Mouse (Mus musculus) forebrain, postnatal 0 days (tissue): ENCODE measurements around the gene Mab21l1. TPM values are rescaled to one million over a fixed set of nuclear protein-coding genes. Genes with fewer than 3 reads are reported as not detected.

Source experiments
- ATAC-seq: fragments of 200-750 bp; cut with Nextera tagmentation; 2 replicates; pipeline ENCODE4 v1.8.0; 2017; ENCODE audit warnings: mild to moderate bottlenecking, moderate library complexity
- DNase-seq: peaks from one replicate; pipeline ENCODE4 v3.0.0-alpha.2; 2015
- H3K27ac ChIP-seq: fragments of 300-500 bp; sonication (generic); 2 replicates; pipeline ENCODE4 v1.5.1; 2014; ENCODE audit warnings: low read depth, mild to moderate bottlenecking, antibody characterized with exemption, low read length, moderate library complexity, mixed read lengths
- H3K27me3 ChIP-seq: fragments of 300-500 bp; sonication (generic); 2 replicates; pipeline ENCODE4 v1.6.1; 2014; ENCODE audit warnings: mild to moderate bottlenecking, low read length, mixed read lengths; ENCODE audit not compliant: insufficient read depth
- H3K36me3 ChIP-seq: fragments of 300-500 bp; sonication (generic); 2 replicates; pipeline ENCODE4 v1.6.1; 2014; ENCODE audit warnings: mild to moderate bottlenecking, moderate library complexity; ENCODE audit not compliant: insufficient read depth
- H3K4me1 ChIP-seq: fragments of 300-500 bp; sonication (generic); 2 replicates; pipeline ENCODE4 v1.6.1; 2014; ENCODE audit warnings: antibody characterized with exemption; ENCODE audit not compliant: insufficient read depth
- H3K4me2 ChIP-seq: fragments of 300-500 bp; sonication (generic); 2 replicates; pipeline ENCODE4 v1.6.1; 2014; ENCODE audit warnings: low read depth, mild to moderate bottlenecking, moderate library complexity
- H3K4me3 ChIP-seq: fragments of 300-500 bp; sonication (generic); 2 replicates; pipeline ENCODE4 v1.5.1; 2014; ENCODE audit warnings: low read depth, low read length, mixed read lengths
- H3K9ac ChIP-seq: fragments of 300-500 bp; sonication (generic); 2 replicates; pipeline ENCODE4 v1.6.1; 2014; ENCODE audit warnings: mild to moderate bottlenecking
- H3K9me3 ChIP-seq: fragments of 300-500 bp; sonication (generic); 2 replicates; pipeline ENCODE4 v1.6.1; 2016; ENCODE audit warnings: low read length
- CTCF ChIP-seq: sonication (generic); IDR thresholded peaks from 2 replicates; pipeline ENCODE4 v1.5.1; 2016; ENCODE audit warnings: antibody characterized with exemption, control low read depth, low read depth
- WGBS: fragments of 180-500 bp; shearing (Covaris S2); extraction: QIAGEN DNeasy Blood & Tissue Kit; methylation state at CpG from one replicate; pipeline ENCODE4 v1.1.7; 2014; 5-methylcytosine and 5-hydroxymethylcytosine counted together
- polyA plus RNA-seq: library from polyadenylated mRNA; unstranded; fragments of >200 nt; fragmentation: Nextera tagmentation; extraction: Ambion mirVana; gene quantifications from 2 replicates; pipeline ENCODE4 v1.2.1, GENCODE M21; 2015
- total RNA-seq: library from RNA; depleted of rRNA; stranded (reverse); fragments of >200 nt; gene quantifications from 2 replicates; pipeline ENCODE4 v1.2.3, GENCODE M21; 2014

Mab21l1 gene
- total and polyA plus RNA-seq, 2 experiments from 2014 or later: 13.5 to 16.9 TPM

DNA sequence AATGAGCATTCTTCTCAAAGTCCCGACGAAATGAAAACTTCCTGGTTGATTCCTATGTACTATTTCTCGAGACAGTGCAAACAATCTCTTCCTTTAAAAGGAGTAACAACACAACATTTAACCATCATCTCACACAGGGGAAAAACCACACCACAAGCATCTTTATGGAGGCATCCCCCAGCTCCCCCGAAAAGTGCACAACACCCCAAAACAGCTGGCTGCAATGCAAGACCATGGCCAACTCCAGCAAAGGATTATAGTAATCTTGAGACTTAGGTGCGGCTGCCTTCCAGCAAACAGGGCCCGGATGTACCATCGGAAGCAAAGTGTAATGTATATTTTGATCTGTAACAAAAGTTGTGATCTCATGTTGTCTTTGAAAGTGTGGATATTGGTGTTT is 1.8 kb downstream of the Mab21l1 start:
- Histone ChIP-seq H3K36me3 (peaks cover 11% of the 10 kb centered on the region; the same call in 1 of the 2 replicates), H3K4me1 (peaks cover 3% of the 10 kb centered on the region; the same call in 1 of the 2 replicates), H3K4me2 (no peak overlapping the region), H3K9ac (no peak overlapping the region), H3K9me3 (no peaks in the 10 kb centered on the region), H3K27me3 (peaks cover 29% of the 10 kb centered on the region), H3K4me3 (no peak overlapping the region; the same call in 1 of the 2 replicates), H3K27ac (no peak overlapping the region)
- ATAC-seq (no peak), DNase-seq (no peak)
- TF ChIP-seq CTCF: no peak
- 45% methylated on average over 7 of the region's 7 CpGs for WGBS

DNA sequence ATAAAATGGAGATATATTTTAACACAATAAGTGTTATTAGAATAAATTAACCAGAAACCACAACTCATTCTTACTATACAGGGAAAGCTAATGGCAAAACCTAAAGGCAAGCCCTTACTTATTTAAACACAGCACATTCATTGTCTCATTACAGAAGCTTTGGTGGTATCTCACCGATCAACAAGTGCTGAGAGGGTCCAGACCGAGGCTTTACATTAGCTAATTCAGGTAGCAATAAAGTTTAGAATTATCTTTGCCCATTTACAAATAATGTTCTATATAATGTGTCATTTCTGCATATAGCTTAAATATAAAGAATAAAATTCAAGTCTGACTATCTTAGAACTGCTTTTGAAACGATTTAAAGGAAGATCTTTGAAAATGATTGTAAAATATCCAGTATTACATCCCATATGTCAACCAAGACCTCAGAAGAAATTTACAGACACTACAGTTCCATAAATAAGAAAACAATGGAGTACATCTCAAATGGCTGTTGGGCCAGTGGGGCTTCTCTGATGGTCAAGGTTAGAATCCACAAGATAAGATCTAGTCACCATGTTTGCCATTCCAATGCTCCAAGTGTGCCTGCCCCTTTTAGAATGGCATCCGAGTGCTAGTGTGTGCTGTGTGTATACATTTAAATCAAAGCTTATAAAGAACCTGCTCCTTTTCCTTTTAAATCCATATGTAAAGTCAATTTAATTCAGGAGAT is 3.1 kb downstream of the Mab21l1 start:
- Histone ChIP-seq H3K4me1 (peaks cover 3% of the 10 kb centered on the region; the same call in 1 of the 2 replicates), H3K36me3 (peaks cover 11% of the 10 kb centered on the region; the same call in 1 of the 2 replicates), H3K27ac (no peak overlapping the region), H3K9ac (no peak overlapping the region), H3K4me2 (no peak overlapping the region), H3K4me3 (no peak overlapping the region), H3K9me3 (no peaks in the 10 kb centered on the region), H3K27me3 (peaks cover 30% of the 10 kb centered on the region)
- ATAC-seq: no peak
- DNase-seq: peak; percentile 14
- WGBS: 73% methylated on average over 4 of the region's 4 CpGs
- TF ChIP-seq CTCF: no peak

DNA sequence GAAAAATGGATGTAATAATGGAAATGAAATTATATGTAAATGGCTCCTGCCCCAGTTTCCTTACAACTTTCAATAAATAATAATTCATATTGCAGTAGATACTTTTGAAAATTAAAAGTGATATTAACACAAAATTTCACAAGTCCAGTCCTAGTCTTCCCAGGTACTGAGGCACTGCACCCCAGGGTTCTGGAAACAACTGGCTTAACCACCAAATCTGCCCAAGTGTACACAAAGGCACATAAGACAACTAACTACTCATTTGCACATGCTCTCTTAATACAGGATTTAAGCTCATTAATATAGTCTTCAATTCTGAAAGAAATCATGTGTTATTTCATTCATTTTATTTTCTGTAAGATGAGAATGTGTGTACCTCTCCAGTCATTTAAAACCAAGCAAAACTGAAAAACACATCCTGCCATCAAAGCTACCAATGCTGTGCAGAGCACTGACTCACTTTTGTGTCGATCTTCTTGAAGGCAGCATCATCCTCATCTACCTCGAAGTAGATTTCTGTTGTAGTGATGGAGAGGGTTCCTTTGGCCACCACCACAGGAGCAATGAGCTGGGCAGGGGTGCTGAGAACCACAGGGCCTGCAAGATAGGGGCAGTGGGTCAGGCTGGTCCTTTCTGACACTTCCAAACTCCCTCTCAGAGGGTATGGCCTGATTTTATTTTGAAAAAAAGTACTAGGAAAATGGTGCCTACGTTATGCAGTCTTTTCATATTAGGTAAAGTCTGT is 3.8 kb downstream of the Mab21l1 start:
- Histone ChIP-seq H3K9me3 (no peaks in the 10 kb centered on the region), H3K27ac (no peak overlapping the region), H3K4me2 (no peak overlapping the region), H3K27me3 (peaks cover 30% of the 10 kb centered on the region), H3K36me3 (peaks cover 11% of the 10 kb centered on the region; the same call in 1 of the 2 replicates), H3K4me3 (no peak overlapping the region), H3K4me1 (peaks cover 3% of the 10 kb centered on the region; the same call in 1 of the 2 replicates), H3K9ac (no peak overlapping the region)
- no peak for TF ChIP-seq CTCF
- 42% methylated on average over 3 of the region's 3 CpGs for WGBS
- DNase-seq (peak; percentile 38), ATAC-seq (no peak)

DNA sequence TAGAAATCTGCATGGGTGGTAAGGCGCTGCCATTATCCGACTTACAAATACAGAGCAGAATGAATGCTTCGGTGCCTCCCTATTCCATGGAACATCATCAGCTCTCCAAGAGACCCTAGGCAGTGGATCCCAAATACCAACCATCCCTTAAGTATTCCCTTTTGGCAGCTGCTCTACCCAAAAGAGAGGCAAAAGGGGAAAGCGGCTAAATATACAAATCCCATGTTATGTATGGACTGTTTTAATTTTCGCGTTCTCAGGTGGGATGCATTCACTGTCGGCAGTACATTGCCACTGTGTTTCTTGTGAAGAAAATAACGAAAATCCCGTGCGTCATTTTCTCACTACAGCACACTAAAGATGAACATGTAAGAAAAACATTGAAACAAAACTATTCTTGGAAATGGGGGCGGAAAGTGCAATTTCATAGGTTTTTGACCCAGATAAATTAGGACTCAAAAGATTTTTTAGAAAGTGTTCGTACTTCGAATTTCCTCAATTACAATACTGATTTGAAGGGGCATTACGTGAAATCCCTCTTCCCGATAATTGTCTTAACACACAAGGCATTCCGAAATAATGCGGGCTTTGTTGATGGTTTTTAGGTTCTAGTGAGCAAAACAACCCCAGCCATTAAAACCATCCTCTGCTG is 4.7 kb downstream of the Mab21l1 start:
- H3K4me2 ChIP-seq: peak overlapping the region; percentile 44
- peak overlapping the region; percentile 30 for H3K4me3 ChIP-seq
- peak overlapping the region; percentile 40; the same call in 1 of the 2 replicates for H3K9ac ChIP-seq
- H3K27ac ChIP-seq: no peak overlapping the region
- peaks cover 23% of the 10 kb centered on the region for H3K27me3 ChIP-seq
- 37% methylated on average over 17 of the region's 17 CpGs for WGBS
- peak; percentile 65 for DNase-seq
- peaks cover 3% of the 10 kb centered on the region; the same call in 1 of the 2 replicates for H3K4me1 ChIP-seq
- peaks cover 11% of the 10 kb centered on the region; the same call in 1 of the 2 replicates for H3K36me3 ChIP-seq
- no peak for ATAC-seq
- TF ChIP-seq CTCF: no peak
- no peaks in the 10 kb centered on the region for H3K9me3 ChIP-seq

DNA sequence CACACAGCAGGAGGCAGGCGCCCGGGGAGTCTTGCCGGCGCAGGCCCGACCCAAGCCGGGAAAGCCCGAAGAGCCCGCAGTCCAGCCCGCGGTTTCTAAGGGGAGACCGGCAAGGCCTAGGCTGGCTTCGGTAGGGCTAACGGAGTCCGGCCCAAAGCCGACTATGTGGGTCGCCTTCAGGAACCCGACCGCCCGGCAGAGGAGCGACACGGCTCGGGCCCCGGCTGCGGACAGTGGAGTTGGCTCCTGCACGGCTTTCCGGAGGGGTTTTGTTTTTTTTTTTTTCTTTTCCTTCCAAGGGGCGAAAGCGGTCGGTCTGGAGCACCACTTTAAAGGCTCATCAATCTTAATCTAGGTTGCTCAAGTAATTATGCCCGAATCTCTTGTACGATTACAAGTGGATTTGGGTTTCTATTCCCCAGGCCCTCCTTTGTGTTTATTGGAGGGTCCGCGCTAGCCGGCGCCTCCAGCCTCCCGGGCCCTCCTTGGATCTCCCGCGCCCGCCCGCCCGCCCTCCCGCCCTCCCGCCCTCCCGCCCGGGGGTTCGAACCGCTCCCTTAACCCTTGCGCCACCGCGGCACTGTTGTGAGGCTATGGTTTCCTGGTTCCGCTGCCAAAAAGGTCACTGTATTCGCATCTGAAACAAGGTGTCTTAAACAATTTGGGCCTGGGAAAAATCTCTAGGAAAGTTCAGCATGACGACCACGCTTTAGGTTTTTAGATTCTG is 5.3 kb downstream of the Mab21l1 start:
- no peaks in the 10 kb centered on the region for H3K9me3 ChIP-seq
- ATAC-seq (peak; percentile 66), DNase-seq (no peak)
- H3K4me3 ChIP-seq: peak overlapping the region; percentile 30
- TF ChIP-seq CTCF: no peak
- peak overlapping the region; percentile 40 for H3K9ac ChIP-seq
- H3K27ac ChIP-seq: no peak overlapping the region
- H3K4me1 ChIP-seq: peaks cover 3% of the 10 kb centered on the region; the same call in 1 of the 2 replicates
- peaks cover 10% of the 10 kb centered on the region; the same call in 1 of the 2 replicates for H3K36me3 ChIP-seq
- peaks cover 18% of the 10 kb centered on the region for H3K27me3 ChIP-seq
- WGBS: 8% methylated on average over 54 of the region's 54 CpGs
- peak overlapping the region; percentile 44 for H3K4me2 ChIP-seq

DNA sequence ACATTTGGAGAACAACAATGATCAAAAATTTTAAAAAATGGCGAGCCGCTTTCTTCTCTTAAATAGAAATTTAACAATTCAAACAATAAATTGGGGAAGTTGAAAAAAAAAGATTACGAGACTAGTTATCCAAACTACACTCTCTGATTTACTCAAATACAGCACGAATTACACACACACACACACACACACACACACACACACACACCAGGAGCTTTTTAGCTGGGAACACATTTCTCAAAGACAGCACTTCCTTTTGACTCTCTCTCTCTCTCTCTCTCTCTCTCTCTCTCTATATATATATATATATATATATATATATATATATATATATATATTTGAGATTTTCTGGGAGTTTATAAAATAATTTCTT is 5.9 kb downstream of the Mab21l1 start:
- Histone ChIP-seq H3K4me3 (no peak overlapping the region), H3K27me3 (peaks cover 15% of the 10 kb centered on the region), H3K9me3 (no peaks in the 10 kb centered on the region), H3K4me2 (no peak overlapping the region; the same call in 1 of the 2 replicates), H3K36me3 (peaks cover 6% of the 10 kb centered on the region; the same call in 1 of the 2 replicates), H3K27ac (no peak overlapping the region), H3K4me1 (peaks cover 3% of the 10 kb centered on the region; the same call in 1 of the 2 replicates), H3K9ac (no peak overlapping the region)
- DNase-seq (peak; percentile 23), ATAC-seq (no peak)
- WGBS: 30% methylated on average over 4 of the region's 4 CpGs
- no peak for TF ChIP-seq CTCF
